Mouse (Mus musculus) megakaryocyte, embryonic 14.5 days (primary cell): ENCODE results near the gene S100a4.

Experiments used
- FLI1 ChIP-seq: IDR thresholded peaks from 2 replicates; pipeline ENCODE4 v1.6.1; 2012; ENCODE audit warnings: low read length, inconsistent platforms, mixed read lengths
- GATA1 ChIP-seq: IDR thresholded peaks from 3 replicates; pipeline ENCODE4 v1.6.1; 2012; ENCODE audit warnings: mixed read lengths, low read length, inconsistent platforms, borderline replicate concordance

DNA sequence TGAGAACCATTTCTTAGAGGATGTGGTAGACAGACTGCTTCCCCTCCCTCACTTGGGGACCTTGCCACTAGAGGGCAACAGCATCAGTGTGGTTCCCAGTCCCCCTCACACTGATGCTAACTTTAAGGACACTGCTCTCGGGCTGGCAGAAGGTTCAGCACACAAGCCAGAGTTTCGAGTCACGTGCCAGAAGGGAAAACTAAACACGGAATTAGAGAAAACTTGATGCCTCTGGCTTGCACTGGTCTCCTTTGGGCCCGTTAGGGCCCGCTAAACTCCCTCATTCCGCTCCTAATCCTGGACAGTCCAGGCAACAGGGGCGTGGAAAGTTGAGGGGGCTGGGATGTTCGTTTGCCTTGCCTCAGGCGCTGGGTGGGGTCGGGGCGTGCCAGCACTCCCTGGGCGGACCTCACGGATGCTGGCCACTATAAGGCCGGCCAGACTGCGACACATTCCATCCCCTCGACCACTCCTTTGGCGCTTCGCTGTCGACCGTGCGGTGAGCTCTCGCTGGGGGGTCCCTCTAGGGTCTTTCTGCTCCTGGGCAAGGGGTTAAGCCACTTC is 9.2 kb downstream of the S100a4 start, which contains the start of gene S100a6:
- TF ChIP-seq GATA1 (no peak), FLI1 (no peak)
